Mouse (Mus musculus): ENCODE measurements around the gene Tmem256.

- TF ChIP-seq CTCF (IDR thresholded peaks at IDR 0.05; ENCODE audit: borderline replicate concordance, insufficient read depth, low read length) (no peak), POLR2A (IDR thresholded peaks at IDR 0.05; ENCODE audit: low read depth, low read length) (no peak)
Observed at GRCm38 (mm10) chr11:69864138-69864860, 26.0 kb downstream of the Tmem256 start.

All from embryonic fibroblast, embryonic 13.5 days (primary cell).